Mouse (Mus musculus): Measurements from ENCODE around the gene Ddx39.

DNA sequence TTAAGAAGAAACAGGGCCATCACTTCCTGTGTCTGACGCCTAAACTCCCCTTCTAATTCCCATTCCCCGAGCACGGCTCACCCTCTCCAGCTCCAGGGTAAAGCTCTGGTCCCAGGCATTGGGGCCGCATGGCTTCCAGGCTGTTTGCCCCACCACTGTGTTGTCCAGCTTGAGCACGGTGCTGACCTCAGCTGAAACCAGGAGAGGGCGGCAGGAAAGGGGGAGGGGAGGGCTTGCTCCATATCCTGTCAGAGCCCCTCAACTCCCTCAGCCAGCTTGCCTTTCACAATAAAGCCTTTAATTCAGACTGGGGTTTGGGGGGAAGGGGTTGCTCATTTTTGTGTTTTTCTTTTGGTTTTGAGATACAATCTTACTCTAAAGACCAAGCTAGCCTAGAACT, 33.9 kb upstream of the Ddx39 start:
- TF ChIP-seq CTCF (IDR thresholded peaks at IDR 0.05; ENCODE audit: extremely low read depth, insufficient read length, insufficient replicate concordance, low read depth, low read length) (no peak), POLR2A (IDR thresholded peaks at IDR 0.05; ENCODE audit: low read depth, low read length) (no peak)
